ENCODE assay signal across 8 mouse cellular contexts in genomic region chr16:30066852-30067301, GRCm38 (mm10). TPM values are rescaled to one million over a fixed set of nuclear protein-coding genes. Genes with fewer than 3 reads are reported as not detected.
DNase-seq lines count a peak whose midpoint lies in the region; ATAC-seq and TF ChIP-seq lines count a peak whose summit lies in the region.

No protein-coding gene starts in this region.

- H3K9ac ChIP-seq in heart, embryonic 16.5 days (ENCODE audit: low read length): peak overlapping the region; percentile 88
- H3K9ac ChIP-seq in liver, embryonic 14.5 days (replicated peaks): no peak overlapping the region
- H3K9ac ChIP-seq in neural tube, embryonic 13.5 days: peak overlapping the region; percentile 73

- peaks cover 27% of the 10 kb centered on the region for H3K79me3 ChIP-seq in C2C12 (ENCODE audit: low read depth)

- H3ac ChIP-seq in C2C12 (ENCODE audit: control insufficient read depth, insufficient read length, low read depth): peak overlapping the region; percentile 76

- peaks cover 12% of the 10 kb centered on the region for H3K36me3 ChIP-seq in C2C12 (ENCODE audit: control insufficient read depth, insufficient read depth)
- H3K36me3 ChIP-seq in heart, embryonic 16.5 days (ENCODE audit: control insufficient read depth, insufficient read depth): no peaks in the 10 kb centered on the region
- H3K36me3 ChIP-seq in liver, embryonic 14.5 days (replicated peaks; ENCODE audit: control insufficient read depth, insufficient read depth, low read depth): no peaks in the 10 kb centered on the region
- H3K36me3 ChIP-seq in neural tube, embryonic 13.5 days: no peaks in the 10 kb centered on the region

- H3K27ac ChIP-seq in heart, embryonic 16.5 days (ENCODE audit: low read length): peak overlapping the region; percentile 97
- no peak overlapping the region for H3K27ac ChIP-seq in liver, embryonic 14.5 days
- peak overlapping the region; percentile 86 for H3K27ac ChIP-seq in neural tube, embryonic 13.5 days (replicated peaks)

- H3K79me2 ChIP-seq in C2C12 (ENCODE audit: control insufficient read depth, insufficient read depth): peaks cover 35% of the 10 kb centered on the region

- H3K4me3 ChIP-seq in C2C12 (ENCODE audit: insufficient read depth, poor library complexity, severe bottlenecking): peak overlapping the region; percentile 68
- H3K4me3 ChIP-seq in heart, embryonic 16.5 days (ENCODE audit: low read length): peak overlapping the region; percentile 83
- H3K4me3 ChIP-seq in liver, embryonic 14.5 days (ENCODE audit: insufficient read depth in 1 of 2, low read depth in 2 of 2, low read length in 2 of 2): peak overlapping the region; percentile 52 to 67
- H3K4me3 ChIP-seq in neural tube, embryonic 13.5 days: peak overlapping the region; percentile 67

- H3K9me3 ChIP-seq in heart, embryonic 16.5 days (replicated peaks; ENCODE audit: control insufficient read depth, low read length): no peaks in the 10 kb centered on the region
- no peaks in the 10 kb centered on the region for H3K9me3 ChIP-seq in liver, embryonic 14.5 days (ENCODE audit: control insufficient read depth, low read length)
- H3K9me3 ChIP-seq in neural tube, embryonic 13.5 days: no peaks in the 10 kb centered on the region

- no peaks in the 10 kb centered on the region for H3K27me3 ChIP-seq in C2C12 (ENCODE audit: control insufficient read depth, insufficient read depth, insufficient read length)
- H3K27me3 ChIP-seq in heart, embryonic 16.5 days (ENCODE audit: control insufficient read depth, insufficient read depth, low read length): peaks cover 3% of the 10 kb centered on the region
- peaks cover 95% of the 10 kb centered on the region for H3K27me3 ChIP-seq in liver, embryonic 14.5 days (ENCODE audit: control insufficient read depth, insufficient read depth, low read length)
- H3K27me3 ChIP-seq in neural tube, embryonic 13.5 days: peaks cover 42% of the 10 kb centered on the region

- TF ChIP-seq EP300 in liver, embryonic 14.5 days (IDR thresholded peaks at IDR 0.05; ENCODE audit: low read depth): no peak

- peak overlapping the region; percentile 94 for H3K4me2 ChIP-seq in heart, embryonic 16.5 days (ENCODE audit: low read depth, low read length)
- H3K4me2 ChIP-seq in liver, embryonic 14.5 days (ENCODE audit: low read depth): peak overlapping the region; percentile 48
- H3K4me2 ChIP-seq in neural tube, embryonic 13.5 days: peak overlapping the region; percentile 95

- H3K4me1 ChIP-seq in heart, embryonic 16.5 days (ENCODE audit: control insufficient read depth, insufficient read depth, low read length): peaks cover 41% of the 10 kb centered on the region
- peaks cover 0 to 11% of the 10 kb centered on the region in 2 experiments; a peak in 2 of 4 replicates for H3K4me1 ChIP-seq in liver, embryonic 14.5 days (replicated peaks; ENCODE audit: control insufficient read depth in 2 of 2, insufficient read depth in 2 of 2, low read length in 1 of 2)
- H3K4me1 ChIP-seq in neural tube, embryonic 13.5 days (replicated peaks): peaks cover 72% of the 10 kb centered on the region

- under 1% methylated on average over 40 of the region's 46 CpGs for WGBS in heart, embryonic 16.5 days
- under 1% methylated on average over 46 of the region's 46 CpGs for WGBS in liver, embryonic 14.5 days (ENCODE audit: insufficient replicate concordance)
- under 1% methylated on average over 45 of the region's 46 CpGs for WGBS in neural tube, embryonic 13.5 days

- peak; percentile 94 for TF ChIP-seq CTCF in C2C12 (IDR thresholded peaks at IDR 0.05; ENCODE audit: control insufficient read depth, insufficient read depth, insufficient read length)
- TF ChIP-seq CTCF in liver, embryonic 14.5 days (IDR thresholded peaks at IDR 0.05; ENCODE audit: low read depth): peak; percentile 49

- DNase-seq in adrenal gland, postnatal 36 days: peak; percentile 91 to 94
- peak; percentile 40 for DNase-seq in fibroblast of lung, adult 2 months (ENCODE audit: low read depth)
- DNase-seq in kidney, postnatal 14 days: peak; percentile 92
- DNase-seq in liver, embryonic 14.5 days (ENCODE audit: low read depth in 3 of 3, low spot score in 3 of 3): no peak
- DNase-seq in testis, postnatal 10 days (ENCODE audit: low spot score): peak; percentile 91

- peak; percentile 2; the same call in 1 of the 2 replicates for ATAC-seq in heart, embryonic 16.5 days (replicated peaks; ENCODE audit: extremely low read depth, insufficient read depth, low FRiP score)
- no peak for ATAC-seq in liver, embryonic 14.5 days (ENCODE audit: insufficient read depth)
- no peak for ATAC-seq in neural tube, embryonic 13.5 days (ENCODE audit: low read depth)

TF ChIP-seq in C2C12, 6 proteins besides CTCF, POLR2A, EP300 and RAD21:
- TF ChIP-seq FOSL1 (IDR thresholded peaks at IDR 0.05; ENCODE audit: insufficient read depth, low read length, poor library complexity, severe bottlenecking) (no peak), MYOD1 (IDR thresholded peaks at IDR 0.05; ENCODE audit: control insufficient read depth, insufficient read length, low read depth) (no peak), USF1 (IDR thresholded peaks at IDR 0.05; ENCODE audit: low read depth) (no peak), MAX (IDR thresholded peaks at IDR 0.05) (no peak), MYOG (IDR thresholded peaks at IDR 0.05; ENCODE audit: control insufficient read depth, extremely low read depth, insufficient read length) (no peak), CEBPB (IDR thresholded peaks at IDR 0.05; ENCODE audit: low read depth) (no peak)
TF ChIP-seq in C2C12: peak in this region for 0.

RNA-seq across cellular contexts. Expression of gene Hes1, which starts 2.7 kb away (rescaled TPM):
- polyA plus RNA-seq in C2C12 (2012; fragmentation: generic; extraction: Trizol): 41.9 TPM
- total RNA-seq in adrenal gland, postnatal 36 days (2021): 10 to 100 TPM; 19.2 to 26.1 TPM
- polyA plus RNA-seq in heart, embryonic 16.5 days (2015; fragmentation: Nextera tagmentation; extraction: Ambion mirVana): 19.1 and 23.8 TPM in 2 replicates
- polyA plus RNA-seq in liver, embryonic 14.5 days (2012; rRNA removed): 5.3 and 9.2 TPM in 2 replicates
- polyA plus RNA-seq in liver, embryonic 14.5 days (2014; fragmentation: Nextera tagmentation; extraction: Ambion mirVana): 5.1 and 5.6 TPM in 2 replicates
- 19.4 and 25.5 TPM in 2 replicates for polyA plus RNA-seq in neural tube, embryonic 13.5 days (2015; fragmentation: Nextera tagmentation; extraction: Ambion mirVana)

Comparison
In these comparisons a context has a peak if more than half of its experiments do, and no peak if none do; other contexts are left out.
1. DNase-seq: peak in adrenal gland, postnatal 36 days (2 of 2), fibroblast of lung, adult 2 months (single experiment), kidney, postnatal 14 days (single experiment) and testis, postnatal 10 days (single experiment); none in liver, embryonic 14.5 days (0 of 3).
2. Peak in every context shown above with its lines, with median percentiles within 50 percentile points of each other: H3K4me3 ChIP-seq and H3K4me2 ChIP-seq.